Mouse (Mus musculus): Measurements from ENCODE around the gene Gm13889. TPM values are rescaled to one million over a fixed set of nuclear protein-coding genes. Genes with fewer than 3 reads are reported as not detected.

Gm13889 gene
- 0.63 and 0.85 TPM in 2 replicates for polyA plus RNA-seq (2012)

GRCm38 (mm10) chr2:93956908-93957784 lies at the start of gene Gm13889:
Gm13889 (minus strand) TSS chr2:93957201.
- no peak for TF ChIP-seq GATA1 (IDR thresholded peaks at IDR 0.05; ENCODE audit: low read length)

GRCm38 (mm10) chr2:94002331-94002730 lies 45.3 kb upstream of the Gm13889 start:
- no peak for TF ChIP-seq GATA1 (IDR thresholded peaks at IDR 0.05; ENCODE audit: low read length)

- TF ChIP-seq GATA1 (IDR thresholded peaks at IDR 0.05; ENCODE audit: low read length) = no peak
These were observed 44.9 kb upstream of the Gm13889 start for GRCm38 (mm10) chr2:94001918-94002317.

- no peak for TF ChIP-seq GATA1 (IDR thresholded peaks at IDR 0.05; ENCODE audit: low read length)
These were observed 44.4 kb upstream of the Gm13889 start for GRCm38 (mm10) chr2:94001411-94001810.

- no peak for TF ChIP-seq GATA1 (IDR thresholded peaks at IDR 0.05; ENCODE audit: low read length)
These were observed 39.3 kb upstream of the Gm13889 start, which contains the start of gene Gm27027 for GRCm38 (mm10) chr2:93996254-93996653. Gm27027 (minus strand) TSS chr2:93996354.

GRCm38 (mm10) chr2:93992810-93993209 lies 35.8 kb upstream of the Gm13889 start:
- no peak for TF ChIP-seq GATA1 (IDR thresholded peaks at IDR 0.05; ENCODE audit: low read length)

- no peak for TF ChIP-seq GATA1 (IDR thresholded peaks at IDR 0.05; ENCODE audit: low read length)
These were observed 35.3 kb upstream of the Gm13889 start for GRCm38 (mm10) chr2:93992259-93992658.

GRCm38 (mm10) chr2:93991336-93991735 lies 34.3 kb upstream of the Gm13889 start:
- no peak for TF ChIP-seq GATA1 (IDR thresholded peaks at IDR 0.05; ENCODE audit: low read length)

GRCm38 (mm10) chr2:93988440-93988839 lies 31.4 kb upstream of the Gm13889 start:
- no peak for TF ChIP-seq GATA1 (IDR thresholded peaks at IDR 0.05; ENCODE audit: low read length)

- TF ChIP-seq GATA1 (IDR thresholded peaks at IDR 0.05; ENCODE audit: low read length) = no peak
These were observed 25.6 kb upstream of the Gm13889 start for GRCm38 (mm10) chr2:93982457-93983235.

- no peak for TF ChIP-seq GATA1 (IDR thresholded peaks at IDR 0.05; ENCODE audit: low read length)
These were observed 22.5 kb upstream of the Gm13889 start for GRCm38 (mm10) chr2:93979249-93980120.

- no peak for TF ChIP-seq GATA1 (IDR thresholded peaks at IDR 0.05; ENCODE audit: low read length)
These were observed 19.6 kb upstream of the Gm13889 start for GRCm38 (mm10) chr2:93976436-93977252.

- no peak for TF ChIP-seq GATA1 (IDR thresholded peaks at IDR 0.05; ENCODE audit: low read length)
These were observed 18.8 kb upstream of the Gm13889 start for GRCm38 (mm10) chr2:93975526-93976435.
